Mouse (Mus musculus) ES-Bruce4 (cell line): ENCODE data around the gene Avl9. TPM values are rescaled to one million over a fixed set of nuclear protein-coding genes. Genes with fewer than 3 reads are reported as not detected.

Experiments
- H3K27ac ChIP-seq: 2 replicates; pipeline ENCODE4 v1.5.1; 2012; ENCODE audit warnings: low read length, inconsistent platforms; ENCODE audit not compliant: insufficient read depth
- H3K27me3 ChIP-seq: 2 replicates; pipeline ENCODE4 v1.6.1; 2012; ENCODE audit warnings: mild to moderate bottlenecking, low read length, inconsistent platforms; ENCODE audit not compliant: control insufficient read depth, poor library complexity, insufficient read depth, severe bottlenecking
- H3K36me3 ChIP-seq: 2 replicates; pipeline ENCODE4 v1.6.1; 2012; ENCODE audit warnings: inconsistent platforms, mild to moderate bottlenecking, low read length, moderate library complexity; ENCODE audit not compliant: control insufficient read depth, poor library complexity, insufficient read depth, severe bottlenecking
- H3K4me1 ChIP-seq: one replicate; pipeline ENCODE4 v1.8.1; 2011; ENCODE audit warnings: low read length; ENCODE audit not compliant: control insufficient read depth, insufficient read depth
- H3K4me3 ChIP-seq: 2 replicates; pipeline ENCODE4 v1.5.1; 2011; ENCODE audit warnings: low read depth, mild to moderate bottlenecking, low read length
- H3K9ac ChIP-seq: 2 replicates; pipeline ENCODE4 v1.6.1; 2012; ENCODE audit warnings: low read depth, mild to moderate bottlenecking, inconsistent platforms; ENCODE audit not compliant: poor library complexity, severe bottlenecking
- H3K9me3 ChIP-seq: replicated peaks from 2 replicates; pipeline ENCODE4 v1.6.1; 2012; ENCODE audit warnings: mild to moderate bottlenecking, low read length, inconsistent platforms; ENCODE audit not compliant: control insufficient read depth, poor library complexity, insufficient read depth, severe bottlenecking
- CTCF ChIP-seq: IDR thresholded peaks from one replicate; pipeline ENCODE4 v1.8.1; 2011; ENCODE audit warnings: low read depth, low read length
- EP300 ChIP-seq: IDR thresholded peaks from 2 replicates; pipeline ENCODE4 v1.6.1; 2011; ENCODE audit warnings: low read depth, low read length; ENCODE audit not compliant: insufficient read depth
- POLR2A ChIP-seq: IDR thresholded peaks from one replicate; pipeline ENCODE4 v1.8.1; 2011; ENCODE audit warnings: low read length; ENCODE audit not compliant: insufficient read depth
- polyA plus RNA-seq: library from polyadenylated mRNA; stranded (reverse); fragments of >200 nt; gene quantifications from 2 replicates; pipeline ENCODE4 v1.2.4, GENCODE M21; 2011; ENCODE audit warnings: low read depth; ENCODE audit not compliant: missing spikeins, insufficient read depth, insufficient read length

The Avl9 gene
- polyA plus RNA-seq, 1 experiment = 26.2 TPM

- Histone ChIP-seq H3K4me1 (no peaks in the 10 kb centered on the region), H3K36me3 (peaks cover 14% of the 10 kb centered on the region), H3K9me3 (no peaks in the 10 kb centered on the region), H3K4me3 (no peak overlapping the region), H3K27ac (no peak overlapping the region), H3K27me3 (no peaks in the 10 kb centered on the region), H3K9ac (no peak overlapping the region)
- no peak for TF ChIP-seq CTCF
Measured at GRCm38 (mm10) chr6:56756117-56756516, 41.4 kb downstream of the Avl9 start.

GRCm38 (mm10) chr6:56759324-56759723, 44.6 kb downstream of the Avl9 start:
- H3K36me3 ChIP-seq = peaks cover 8% of the 10 kb centered on the region
- no peaks in the 10 kb centered on the region for H3K27me3 ChIP-seq
- H3K9me3 ChIP-seq = no peaks in the 10 kb centered on the region
- no peak overlapping the region for H3K9ac ChIP-seq
- no peak overlapping the region for H3K4me3 ChIP-seq
- H3K27ac ChIP-seq = no peak overlapping the region
- TF ChIP-seq POLR2A (no peak), CTCF (no peak), EP300 (no peak)
- H3K4me1 ChIP-seq = no peaks in the 10 kb centered on the region

GRCm38 (mm10) chr6:56765265-56765664, 50.6 kb downstream of the Avl9 start:
- H3K36me3 ChIP-seq = peaks cover 4% of the 10 kb centered on the region
- no peaks in the 10 kb centered on the region for H3K4me1 ChIP-seq
- no peaks in the 10 kb centered on the region for H3K27me3 ChIP-seq
- no peak overlapping the region for H3K4me3 ChIP-seq
- no peaks in the 10 kb centered on the region for H3K9me3 ChIP-seq
- TF ChIP-seq CTCF (no peak), POLR2A (no peak), EP300 (no peak)
- H3K27ac ChIP-seq = no peak overlapping the region
- H3K9ac ChIP-seq = no peak overlapping the region

- no peaks in the 10 kb centered on the region for H3K4me1 ChIP-seq
- H3K27ac ChIP-seq = no peak overlapping the region
- no peak for TF ChIP-seq EP300
- no peak for TF ChIP-seq POLR2A
- TF ChIP-seq CTCF = no peak
- peaks cover 4% of the 10 kb centered on the region for H3K36me3 ChIP-seq
- H3K9ac ChIP-seq = no peak overlapping the region
- no peak overlapping the region for H3K4me3 ChIP-seq
- H3K27me3 ChIP-seq = no peaks in the 10 kb centered on the region
- no peaks in the 10 kb centered on the region for H3K9me3 ChIP-seq
Measured at GRCm38 (mm10) chr6:56765696-56766095, 51.0 kb downstream of the Avl9 start.

- peaks cover 22% of the 10 kb centered on the region for H3K36me3 ChIP-seq
- H3K9ac ChIP-seq = no peak overlapping the region
- TF ChIP-seq POLR2A (no peak), CTCF (no peak)
- no peak overlapping the region for H3K4me3 ChIP-seq
- H3K27me3 ChIP-seq = no peaks in the 10 kb centered on the region
- H3K27ac ChIP-seq = no peak overlapping the region
- H3K9me3 ChIP-seq = no peaks in the 10 kb centered on the region
- H3K4me1 ChIP-seq = peaks cover 4% of the 10 kb centered on the region
Measured at GRCm38 (mm10) chr6:56775816-56776215, 61.1 kb downstream of the Avl9 start.

- Histone ChIP-seq H3K36me3 (peaks cover 33% of the 10 kb centered on the region), H3K9me3 (no peaks in the 10 kb centered on the region), H3K4me1 (peaks cover 4% of the 10 kb centered on the region), H3K27ac (peak overlapping the region; percentile 61), H3K27me3 (no peaks in the 10 kb centered on the region), H3K4me3 (no peak overlapping the region), H3K9ac (no peak overlapping the region)
- no peak for TF ChIP-seq POLR2A
- TF ChIP-seq EP300 = no peak
- no peak for TF ChIP-seq CTCF
Measured at GRCm38 (mm10) chr6:56779636-56780035, 64.9 kb downstream of the Avl9 start.
